Mouse (Mus musculus) R1 (cell line): ENCODE results near the gene Col25a1.

Experiments used
- DNase-seq: peaks from one replicate; pipeline ENCODE4 v3.0.0-alpha.2; 2018; ENCODE audit warnings: low read depth, low spot score

Gene Col25a1

GRCm38 (mm10) chr3:130242647-130243296 is 111.5 kb downstream of the Col25a1 start:
- DNase-seq = no peak

GRCm38 (mm10) chr3:130252355-130252754 is 121.1 kb downstream of the Col25a1 start:
- no peak for DNase-seq

- DNase-seq = no peak
Observed at GRCm38 (mm10) chr3:130256059-130256458, 124.8 kb downstream of the Col25a1 start.

- no peak for DNase-seq
Observed at GRCm38 (mm10) chr3:130256610-130257009, 125.3 kb downstream of the Col25a1 start.

GRCm38 (mm10) chr3:130259670-130260069 is 128.4 kb downstream of the Col25a1 start:
- DNase-seq = peak; percentile 5

GRCm38 (mm10) chr3:130260316-130260715 is 129.0 kb downstream of the Col25a1 start:
- DNase-seq = no peak

- no peak for DNase-seq
Observed at GRCm38 (mm10) chr3:130265104-130265503, 133.8 kb downstream of the Col25a1 start.

- no peak for DNase-seq
Observed at GRCm38 (mm10) chr3:130270509-130270908, 139.2 kb downstream of the Col25a1 start.

- no peak for DNase-seq
Observed at GRCm38 (mm10) chr3:130273949-130274348, 142.6 kb downstream of the Col25a1 start.

- DNase-seq = no peak
Observed at GRCm38 (mm10) chr3:130278298-130279050, 147.2 kb downstream of the Col25a1 start.

- no peak for DNase-seq
Observed at GRCm38 (mm10) chr3:130283011-130283760, 151.9 kb downstream of the Col25a1 start.

GRCm38 (mm10) chr3:130288102-130288501 is 156.8 kb downstream of the Col25a1 start:
- no peak for DNase-seq

GRCm38 (mm10) chr3:130288756-130289155 is 157.5 kb downstream of the Col25a1 start:
- no peak for DNase-seq

- DNase-seq = no peak
Observed at GRCm38 (mm10) chr3:130289220-130289619, 157.9 kb downstream of the Col25a1 start.

GRCm38 (mm10) chr3:130290175-130290574 is 158.9 kb downstream of the Col25a1 start:
- no peak for DNase-seq

GRCm38 (mm10) chr3:130290672-130291071 is 159.4 kb downstream of the Col25a1 start:
- DNase-seq = no peak

GRCm38 (mm10) chr3:130291926-130292325 is 160.6 kb downstream of the Col25a1 start:
- DNase-seq = no peak

GRCm38 (mm10) chr3:130300530-130300929 is 169.2 kb downstream of the Col25a1 start:
- no peak for DNase-seq

- no peak for DNase-seq
Observed at GRCm38 (mm10) chr3:130303597-130303996, 172.3 kb downstream of the Col25a1 start.

GRCm38 (mm10) chr3:130304827-130305226 is 173.5 kb downstream of the Col25a1 start:
- DNase-seq = no peak

- DNase-seq = no peak
Observed at GRCm38 (mm10) chr3:130305686-130306085, 174.4 kb downstream of the Col25a1 start.

GRCm38 (mm10) chr3:130309277-130309676 is 178.0 kb downstream of the Col25a1 start:
- DNase-seq = no peak
